Mouse (Mus musculus): ENCODE results near the gene Bpifa5. TPM values are rescaled to one million over a fixed set of nuclear protein-coding genes. Genes with fewer than 3 reads are reported as not detected.
"Not testable (repeated sequence)": the region's sequence is repeated elsewhere in the genome, so short reads cannot be mapped to it uniquely, and the experiment has no call there.

Bpifa5 gene
- polyA plus RNA-seq, 1 experiment from 2014 or later: not detected

GRCm38 (mm10) chr2:154171621-154172020 lies 9.2 kb downstream of the Bpifa5 start:
- H3K27ac ChIP-seq (ENCODE audit: low read depth, low read length): no peak overlapping the region
- 77% methylated on average over 6 of the region's 6 CpGs for WGBS (ENCODE audit: insufficient replicate concordance)

GRCm38 (mm10) chr2:154173313-154173712 lies 10.9 kb downstream of the Bpifa5 start:
- no peaks in the 10 kb centered on the region for H3K4me1 ChIP-seq (ENCODE audit: control insufficient read depth, insufficient read depth, low read length)
- no peak for ATAC-seq (replicated peaks; ENCODE audit: insufficient number of reproducible peaks, low FRiP score, low TSS enrichment)
- H3K36me3 ChIP-seq (ENCODE audit: control insufficient read depth, insufficient read depth, low read length): no peaks in the 10 kb centered on the region
- no peaks in the 10 kb centered on the region for H3K27me3 ChIP-seq (ENCODE audit: control insufficient read depth, insufficient read depth, low read length)
- H3K4me3 ChIP-seq (ENCODE audit: low read depth, low read length): no peak overlapping the region
- no peak overlapping the region for H3K27ac ChIP-seq (ENCODE audit: low read depth, low read length)
- no peak overlapping the region for H3K4me2 ChIP-seq
- WGBS (ENCODE audit: insufficient replicate concordance): 50% methylated on average over 1 of the region's 1 CpGs
- no peaks in the 10 kb centered on the region for H3K9me3 ChIP-seq (replicated peaks; ENCODE audit: control insufficient read depth, low read length)
- H3K9ac ChIP-seq (ENCODE audit: low read depth, low read length): no peak overlapping the region

More at GRCm38 (mm10) chr2:154171621-154172020, 9.2 kb downstream of the Bpifa5 start:
- no peaks in the 10 kb centered on the region for H3K36me3 ChIP-seq (ENCODE audit: control insufficient read depth, insufficient read depth, low read length)
- no peak overlapping the region for H3K4me3 ChIP-seq (ENCODE audit: low read depth, low read length)
- H3K9me3 ChIP-seq (replicated peaks; ENCODE audit: control insufficient read depth, low read length): no peaks in the 10 kb centered on the region
- no peak overlapping the region for H3K9ac ChIP-seq (ENCODE audit: low read depth, low read length)
- no peak for ATAC-seq (replicated peaks; ENCODE audit: insufficient number of reproducible peaks, low FRiP score, low TSS enrichment)
- no peak overlapping the region for H3K4me2 ChIP-seq
- no peaks in the 10 kb centered on the region for H3K4me1 ChIP-seq (ENCODE audit: control insufficient read depth, insufficient read depth, low read length)
- no peaks in the 10 kb centered on the region for H3K27me3 ChIP-seq (ENCODE audit: control insufficient read depth, insufficient read depth, low read length)

DNA sequence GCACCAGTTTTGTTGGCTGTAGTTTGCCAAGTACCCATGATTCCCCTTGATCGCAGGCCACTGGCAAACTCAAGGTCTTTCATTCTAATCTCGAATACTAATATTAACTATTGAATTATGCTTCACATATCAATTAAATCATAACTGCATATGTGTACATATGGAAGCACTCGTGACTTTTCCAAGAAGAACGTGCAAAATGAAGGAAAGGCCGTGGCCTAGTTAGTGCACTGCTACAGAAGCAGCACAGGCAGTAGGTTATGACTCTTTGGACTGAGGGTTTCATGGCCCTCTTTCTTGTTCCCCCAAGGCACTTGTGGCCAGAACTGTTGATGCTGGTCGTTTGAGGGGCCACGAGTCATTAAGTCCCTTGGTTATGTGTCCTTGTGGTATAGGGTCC lies 19.5 kb downstream of the Bpifa5 start:
- H3K9me3 ChIP-seq (replicated peaks; ENCODE audit: control insufficient read depth, low read length); H3K4me2 ChIP-seq; H3K36me3 ChIP-seq (ENCODE audit: control insufficient read depth, insufficient read depth, low read length); H3K4me1 ChIP-seq (ENCODE audit: control insufficient read depth, insufficient read depth, low read length); ATAC-seq (replicated peaks; ENCODE audit: insufficient number of reproducible peaks, low FRiP score, low TSS enrichment); H3K4me3 ChIP-seq (ENCODE audit: low read depth, low read length); H3K9ac ChIP-seq (ENCODE audit: low read depth, low read length); H3K27me3 ChIP-seq (ENCODE audit: control insufficient read depth, insufficient read depth, low read length); H3K27ac ChIP-seq (ENCODE audit: low read depth, low read length): not testable (repeated sequence)
- WGBS (ENCODE audit: insufficient replicate concordance): 82% methylated on average over 7 of the region's 7 CpGs

GRCm38 (mm10) chr2:154183061-154183460 lies 20.7 kb downstream of the Bpifa5 start:
- 70% methylated on average over 4 of the region's 4 CpGs for WGBS (ENCODE audit: insufficient replicate concordance)
- not testable (repeated sequence) for H3K4me2 ChIP-seq; H3K27ac ChIP-seq (ENCODE audit: low read depth, low read length); H3K4me1 ChIP-seq (ENCODE audit: control insufficient read depth, insufficient read depth, low read length); H3K4me3 ChIP-seq (ENCODE audit: low read depth, low read length); H3K27me3 ChIP-seq (ENCODE audit: control insufficient read depth, insufficient read depth, low read length); H3K9me3 ChIP-seq (replicated peaks; ENCODE audit: control insufficient read depth, low read length); ATAC-seq (replicated peaks; ENCODE audit: insufficient number of reproducible peaks, low FRiP score, low TSS enrichment); H3K36me3 ChIP-seq (ENCODE audit: control insufficient read depth, insufficient read depth, low read length); H3K9ac ChIP-seq (ENCODE audit: low read depth, low read length)

DNA sequence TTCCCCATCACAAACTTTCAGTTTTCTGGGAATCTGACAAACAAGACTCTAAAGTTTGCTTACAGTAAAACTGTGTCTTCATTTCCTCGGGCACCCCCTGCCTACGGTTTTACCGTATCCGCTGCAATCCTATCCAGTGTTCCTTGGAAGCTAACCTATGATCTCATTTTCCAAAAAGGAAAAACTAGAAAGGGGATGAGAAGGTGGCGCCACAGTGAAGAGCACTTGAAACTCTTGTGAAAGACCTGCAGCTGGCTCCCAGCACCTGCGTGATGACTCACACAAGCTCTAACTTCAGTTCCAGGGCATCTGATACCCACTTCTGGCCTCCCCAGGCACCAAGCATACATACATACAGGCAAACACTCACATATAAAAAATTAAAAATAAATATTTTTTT lies 22.9 kb downstream of the Bpifa5 start:
- H3K27me3 ChIP-seq (ENCODE audit: control insufficient read depth, insufficient read depth, low read length): no peaks in the 10 kb centered on the region
- H3K9me3 ChIP-seq (replicated peaks; ENCODE audit: control insufficient read depth, low read length): no peaks in the 10 kb centered on the region
- H3K4me1 ChIP-seq (ENCODE audit: control insufficient read depth, insufficient read depth, low read length): no peaks in the 10 kb centered on the region
- 86% methylated on average over 6 of the region's 6 CpGs for WGBS (ENCODE audit: insufficient replicate concordance)
- no peaks in the 10 kb centered on the region for H3K36me3 ChIP-seq (ENCODE audit: control insufficient read depth, insufficient read depth, low read length)
- H3K4me2 ChIP-seq: no peak overlapping the region
- no peak for ATAC-seq (replicated peaks; ENCODE audit: insufficient number of reproducible peaks, low FRiP score, low TSS enrichment)
- no peak overlapping the region for H3K27ac ChIP-seq (ENCODE audit: low read depth, low read length)
- no peak overlapping the region for H3K9ac ChIP-seq (ENCODE audit: low read depth, low read length)
- H3K4me3 ChIP-seq (ENCODE audit: low read depth, low read length): no peak overlapping the region

DNA sequence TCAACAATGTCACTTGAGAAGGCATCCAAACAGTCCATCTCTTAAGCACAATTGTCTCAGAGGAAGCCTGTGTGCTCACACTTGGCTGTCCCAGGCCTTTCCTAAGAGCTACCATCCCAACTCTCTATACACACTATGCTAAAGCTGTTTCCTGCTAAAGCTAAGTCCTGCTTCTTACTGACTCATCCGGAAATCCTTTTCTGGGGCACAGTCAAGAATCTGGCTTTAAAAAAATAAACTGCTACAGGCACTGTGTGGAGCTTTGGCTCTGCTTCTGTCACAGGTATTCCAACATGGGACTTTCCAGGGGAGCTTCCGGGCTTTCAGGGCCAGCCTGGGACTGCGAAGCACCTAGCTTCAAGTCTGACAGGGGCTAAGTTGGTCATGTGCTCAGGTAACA lies 23.3 kb downstream of the Bpifa5 start:
- H3K27me3 ChIP-seq (ENCODE audit: control insufficient read depth, insufficient read depth, low read length): no peaks in the 10 kb centered on the region
- no peak overlapping the region for H3K4me3 ChIP-seq (ENCODE audit: low read depth, low read length)
- no peak overlapping the region for H3K27ac ChIP-seq (ENCODE audit: low read depth, low read length)
- no peaks in the 10 kb centered on the region for H3K9me3 ChIP-seq (replicated peaks; ENCODE audit: control insufficient read depth, low read length)
- no peaks in the 10 kb centered on the region for H3K4me1 ChIP-seq (ENCODE audit: control insufficient read depth, insufficient read depth, low read length)
- no peaks in the 10 kb centered on the region for H3K36me3 ChIP-seq (ENCODE audit: control insufficient read depth, insufficient read depth, low read length)
- no peak overlapping the region for H3K9ac ChIP-seq (ENCODE audit: low read depth, low read length)
- ATAC-seq (replicated peaks; ENCODE audit: insufficient number of reproducible peaks, low FRiP score, low TSS enrichment): no peak
- WGBS (ENCODE audit: insufficient replicate concordance): 65% methylated on average over 3 of the region's 3 CpGs
- H3K4me2 ChIP-seq: no peak overlapping the region

DNA sequence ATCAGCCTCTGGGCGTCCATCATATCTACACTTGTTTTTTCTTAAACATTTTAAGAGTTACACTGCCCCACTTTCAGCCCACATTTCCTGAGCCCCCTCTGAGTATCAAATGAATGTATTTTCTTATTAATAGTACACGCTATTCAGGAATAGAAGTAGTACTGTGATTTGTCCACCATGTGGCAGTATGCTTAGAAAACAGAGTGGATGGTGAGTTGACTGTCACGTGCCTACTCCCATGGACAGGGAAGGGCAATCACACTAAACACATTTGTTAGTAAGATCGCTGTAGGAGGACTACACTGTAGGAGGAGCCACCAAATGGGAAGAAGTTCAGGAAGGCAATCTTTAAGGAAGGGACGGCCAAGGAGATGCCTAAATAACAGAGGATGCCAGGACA lies 25.1 kb downstream of the Bpifa5 start:
- no peak for ATAC-seq (replicated peaks; ENCODE audit: insufficient number of reproducible peaks, low FRiP score, low TSS enrichment)
- Histone ChIP-seq H3K27ac (ENCODE audit: low read depth, low read length) (no peak overlapping the region), H3K9ac (ENCODE audit: low read depth, low read length) (no peak overlapping the region), H3K4me3 (ENCODE audit: low read depth, low read length) (no peak overlapping the region), H3K9me3 (replicated peaks; ENCODE audit: control insufficient read depth, low read length) (no peaks in the 10 kb centered on the region), H3K4me1 (ENCODE audit: control insufficient read depth, insufficient read depth, low read length) (peaks cover 4% of the 10 kb centered on the region; the same call in 1 of the 2 replicates), H3K36me3 (ENCODE audit: control insufficient read depth, insufficient read depth, low read length) (no peaks in the 10 kb centered on the region), H3K4me2 (no peak overlapping the region), H3K27me3 (ENCODE audit: control insufficient read depth, insufficient read depth, low read length) (no peaks in the 10 kb centered on the region)
- WGBS (ENCODE audit: insufficient replicate concordance): 33% methylated on average over 5 of the region's 5 CpGs

- ATAC-seq (replicated peaks; ENCODE audit: insufficient number of reproducible peaks, low FRiP score, low TSS enrichment): no peak
- Histone ChIP-seq H3K27ac (ENCODE audit: low read depth, low read length) (no peak overlapping the region), H3K36me3 (ENCODE audit: control insufficient read depth, insufficient read depth, low read length) (no peaks in the 10 kb centered on the region), H3K4me3 (ENCODE audit: low read depth, low read length) (no peak overlapping the region), H3K4me1 (ENCODE audit: control insufficient read depth, insufficient read depth, low read length) (peaks cover 11% of the 10 kb centered on the region; the same call in 1 of the 2 replicates), H3K4me2 (no peak overlapping the region), H3K9me3 (replicated peaks; ENCODE audit: control insufficient read depth, low read length) (no peaks in the 10 kb centered on the region), H3K27me3 (ENCODE audit: control insufficient read depth, insufficient read depth, low read length) (no peaks in the 10 kb centered on the region), H3K9ac (ENCODE audit: low read depth, low read length) (no peak overlapping the region)
- 79% methylated on average over 7 of the region's 7 CpGs for whole genome bisulfite sequencing (ENCODE audit: insufficient replicate concordance)
Observed at GRCm38 (mm10) chr2:154189877-154190434, 27.5 kb downstream of the Bpifa5 start.

DNA sequence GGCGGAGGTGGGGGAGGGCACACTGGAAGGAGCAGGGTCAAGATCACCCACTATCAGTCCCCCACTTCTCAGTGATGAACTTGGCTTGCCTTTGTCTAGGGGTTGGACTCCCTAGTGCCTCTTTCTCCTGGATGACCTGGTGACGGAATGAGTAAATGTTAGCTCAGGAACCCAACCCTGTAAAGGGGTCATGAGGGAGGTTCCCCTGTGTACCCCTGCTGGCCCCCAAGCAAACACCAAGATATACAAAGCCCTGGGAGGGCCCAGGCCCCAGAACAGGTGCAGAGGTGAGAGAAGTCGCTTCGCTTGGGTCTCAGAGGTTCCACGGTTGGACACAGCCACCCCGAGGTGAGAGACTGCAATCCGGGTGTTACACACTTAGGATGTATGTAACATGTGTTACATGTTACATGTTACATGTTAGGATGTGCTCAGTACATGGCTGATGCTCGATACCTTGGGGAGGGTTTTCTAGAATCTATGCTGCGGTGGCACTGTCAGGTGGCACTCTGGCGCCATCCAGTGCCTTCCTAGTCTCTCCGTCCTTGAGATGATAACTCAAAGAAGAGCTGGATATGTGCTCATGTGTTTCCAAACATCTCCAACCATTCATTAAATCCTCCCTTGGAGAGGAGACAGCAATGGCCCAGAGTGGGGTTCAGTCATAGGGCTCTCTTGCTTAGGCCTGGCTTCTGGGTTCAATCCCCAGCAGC lies 28.3 kb downstream of the Bpifa5 start, which contains the start of gene Bpifb1:
TSS of gene Bpifb1 (plus strand) at position 273 of the 713 bp plus-strand sequence.
- Histone ChIP-seq H3K4me1 (ENCODE audit: control insufficient read depth, insufficient read depth, low read length) (peaks cover 11% of the 10 kb centered on the region; the same call in 1 of the 2 replicates), H3K27ac (ENCODE audit: low read depth, low read length) (no peak within 1 kb of the TSS), H3K36me3 (ENCODE audit: control insufficient read depth, insufficient read depth, low read length) (no peaks in the 10 kb centered on the region), H3K9ac (ENCODE audit: low read depth, low read length) (no peak within 1 kb of the TSS), H3K4me3 (ENCODE audit: low read depth, low read length) (no peak within 1 kb of the TSS), H3K4me2 (no peak within 1 kb of the TSS), H3K27me3 (ENCODE audit: control insufficient read depth, insufficient read depth, low read length) (no peaks in the 10 kb centered on the region), H3K9me3 (replicated peaks; ENCODE audit: control insufficient read depth, low read length) (no peaks in the 10 kb centered on the region)
- no peak for ATAC-seq (replicated peaks; ENCODE audit: insufficient number of reproducible peaks, low FRiP score, low TSS enrichment)
- WGBS (ENCODE audit: insufficient replicate concordance): 84% methylated on average over 11 of the region's 11 CpGs

All from heart, embryonic 11.5 days (tissue).